Mouse (Mus musculus): Measurements from ENCODE around the gene Casp2.

The Casp2 gene

GRCm38 (mm10) chr6:42264626-42265312 lies at the start of gene Casp2:
Gene Casp2, plus strand, starts transcription at chr6:42264985.
- DNase-seq (ENCODE audit: low spot score in 2 of 2) = peak; percentile 98

- no peak for DNase-seq (ENCODE audit: low spot score in 2 of 2)
Observed at GRCm38 (mm10) chr6:42215028-42215427, 49.8 kb upstream of the Casp2 start, which contains the start of gene Tas2r144. Gene Tas2r144, plus strand, starts transcription at chr6:42215328.

DNA sequence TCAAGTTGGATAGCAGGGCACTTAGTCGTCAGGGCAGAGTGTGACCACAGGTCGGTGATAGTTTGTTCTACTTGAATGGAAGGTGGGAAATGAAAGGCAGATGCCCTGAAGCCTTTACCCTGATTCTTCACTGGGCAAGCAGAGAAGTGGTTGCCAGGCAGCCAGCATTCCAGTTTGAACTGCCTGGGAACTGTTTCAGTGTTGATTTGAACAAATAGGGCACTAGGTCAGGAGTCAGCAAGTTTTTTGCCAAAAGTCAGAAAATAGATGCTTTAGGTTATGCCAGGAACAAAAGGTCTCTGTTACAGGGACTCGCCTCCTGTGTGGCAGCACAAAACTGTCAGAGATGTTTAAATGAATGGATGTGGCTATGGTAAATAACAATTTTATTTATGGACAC lies 42.5 kb upstream of the Casp2 start:
- no peak for DNase-seq (ENCODE audit: low spot score in 2 of 2)

DNA sequence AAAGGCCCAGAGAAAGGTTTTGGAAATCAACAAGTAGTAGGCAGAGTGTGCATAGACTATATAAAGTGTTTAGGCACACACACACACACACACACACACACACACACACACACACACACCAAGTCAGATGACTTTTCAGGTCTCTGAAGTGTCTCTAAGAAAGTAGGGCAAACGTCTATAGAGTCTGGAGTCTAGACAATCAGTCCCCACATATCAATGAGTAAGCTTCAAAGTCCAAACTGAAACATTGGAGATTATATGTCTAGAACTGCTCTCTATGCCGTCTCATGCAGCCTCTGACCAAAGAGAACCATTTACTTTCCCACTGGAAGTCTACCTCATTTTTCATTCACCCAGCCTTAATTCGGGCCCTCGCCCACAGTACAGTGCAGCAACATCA lies 39.7 kb upstream of the Casp2 start:
- no peak for DNase-seq (ENCODE audit: low spot score in 2 of 2)

GRCm38 (mm10) chr6:42227240-42228101 lies 37.3 kb upstream of the Casp2 start:
- DNase-seq (ENCODE audit: low spot score in 2 of 2) = peak; percentile 42 to 76

- no peak for DNase-seq (ENCODE audit: low spot score in 2 of 2)
Observed at GRCm38 (mm10) chr6:42229610-42230009, 35.2 kb upstream of the Casp2 start.

- peak; percentile 36 to 74 for DNase-seq (ENCODE audit: low spot score in 2 of 2)
Observed at GRCm38 (mm10) chr6:42231191-42231590, 33.6 kb upstream of the Casp2 start.

- peak; percentile 36 to 69 for DNase-seq (ENCODE audit: low spot score in 2 of 2)
Observed at GRCm38 (mm10) chr6:42237276-42237805, 27.4 kb upstream of the Casp2 start.

DNA sequence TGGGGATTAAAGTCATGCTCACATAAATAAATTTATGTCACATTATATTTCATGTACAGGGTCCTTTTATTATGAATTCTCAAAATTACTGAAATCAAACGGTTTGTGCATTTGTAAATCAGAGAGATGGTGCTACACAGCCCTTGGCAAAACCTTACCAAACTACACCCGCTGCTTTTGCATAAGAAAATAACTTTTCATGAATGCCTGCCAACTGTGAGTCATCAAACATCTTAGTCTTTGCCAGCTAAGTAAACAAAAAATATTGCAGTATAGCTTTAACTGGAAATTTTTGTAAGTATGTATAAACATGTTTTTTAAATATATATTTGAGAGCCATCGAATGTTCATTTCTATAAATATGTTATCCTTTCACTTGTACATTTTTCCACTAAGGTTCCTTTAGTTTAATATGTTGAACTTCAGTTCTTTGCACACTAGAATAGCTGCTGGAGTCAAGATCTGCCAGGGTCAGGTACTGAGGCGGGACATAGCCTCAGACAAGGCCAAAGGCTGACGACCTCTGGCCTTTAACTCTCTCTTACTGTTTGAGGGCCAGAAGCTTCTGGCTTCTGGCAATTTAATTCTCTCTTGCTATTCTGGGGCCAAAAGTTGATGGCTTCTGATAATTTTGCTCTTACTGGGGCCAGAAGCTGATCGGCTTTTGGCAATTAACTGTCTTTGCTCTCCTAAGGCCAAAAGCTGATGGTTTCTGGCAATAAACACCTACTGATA lies 23.3 kb upstream of the Casp2 start:
- DNase-seq (ENCODE audit: low spot score in 2 of 2) = no peak

- DNase-seq (ENCODE audit: low spot score in 2 of 2) = peak; percentile 47 to 65
Observed at GRCm38 (mm10) chr6:42245711-42246353, 19.0 kb upstream of the Casp2 start, which contains the start of gene Gstk1. Gene Gstk1, plus strand, starts transcription at chr6:42245935.

DNA sequence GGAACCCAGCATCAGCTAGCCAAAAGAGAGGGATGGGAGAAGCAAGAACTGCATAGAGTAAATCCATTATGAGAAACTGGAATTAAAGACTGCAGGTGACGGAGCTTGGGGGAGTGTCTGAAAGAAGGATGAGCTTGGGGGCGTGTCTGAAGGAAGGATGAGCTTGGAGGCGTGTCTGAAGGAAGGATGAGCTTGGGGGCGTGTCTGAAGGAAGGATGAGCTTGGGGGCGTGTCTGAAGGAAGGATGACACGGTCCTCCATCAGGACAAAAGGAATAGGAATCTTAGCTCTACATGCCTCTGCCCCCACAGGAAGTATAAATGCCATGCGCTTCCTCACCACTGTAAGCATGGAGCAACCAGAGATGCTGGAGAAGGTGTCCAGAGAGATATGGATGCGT lies 17.6 kb upstream of the Casp2 start:
- no peak for DNase-seq (ENCODE audit: low spot score in 2 of 2)

- no peak for DNase-seq (ENCODE audit: low spot score in 2 of 2)
Observed at GRCm38 (mm10) chr6:42247981-42248380, 16.8 kb upstream of the Casp2 start.

- no peak for DNase-seq (ENCODE audit: low spot score in 2 of 2)
Observed at GRCm38 (mm10) chr6:42251791-42252190, 13.0 kb upstream of the Casp2 start.

GRCm38 (mm10) chr6:42253103-42253502 lies 11.7 kb upstream of the Casp2 start:
- no peak for DNase-seq (ENCODE audit: low spot score in 2 of 2)

DNA sequence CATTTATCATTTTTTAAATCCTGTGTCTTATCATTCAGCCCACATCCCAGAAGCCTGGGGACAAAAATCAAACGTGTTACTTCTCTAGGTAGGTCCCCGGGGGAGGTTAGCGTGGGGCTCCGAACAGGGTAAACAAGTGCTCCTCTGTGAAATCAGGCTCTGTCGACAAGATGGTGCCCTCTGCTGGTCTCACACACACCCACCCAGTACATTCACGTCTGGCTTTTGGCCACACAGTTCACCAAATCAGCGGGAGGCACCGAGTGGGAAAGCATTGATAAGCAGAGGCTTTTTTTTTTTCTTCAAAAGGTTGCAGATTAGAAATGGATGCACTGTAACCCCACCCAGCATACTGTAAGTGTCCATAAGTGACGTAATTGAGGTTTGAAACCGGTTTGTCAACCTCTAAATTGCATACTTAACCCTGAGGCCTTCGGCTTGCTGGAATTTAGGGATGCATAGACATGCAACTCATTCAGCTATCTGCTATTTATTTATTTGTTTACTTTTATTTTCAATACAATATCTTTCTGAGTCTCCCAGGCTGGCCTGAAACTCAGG lies 7.4 kb upstream of the Casp2 start:
- DNase-seq (ENCODE audit: low spot score in 2 of 2) = peak; percentile 44 to 51

- no peak for DNase-seq (ENCODE audit: low spot score in 2 of 2)
Observed at GRCm38 (mm10) chr6:42260430-42260829, 4.4 kb upstream of the Casp2 start.

GRCm38 (mm10) chr6:42261524-42262170 lies 3.1 kb upstream of the Casp2 start, which contains the start of gene Tmem139:
Gene Tmem139, plus strand, starts transcription at chr6:42261970.
- DNase-seq (ENCODE audit: low spot score in 2 of 2) = no peak

DNA sequence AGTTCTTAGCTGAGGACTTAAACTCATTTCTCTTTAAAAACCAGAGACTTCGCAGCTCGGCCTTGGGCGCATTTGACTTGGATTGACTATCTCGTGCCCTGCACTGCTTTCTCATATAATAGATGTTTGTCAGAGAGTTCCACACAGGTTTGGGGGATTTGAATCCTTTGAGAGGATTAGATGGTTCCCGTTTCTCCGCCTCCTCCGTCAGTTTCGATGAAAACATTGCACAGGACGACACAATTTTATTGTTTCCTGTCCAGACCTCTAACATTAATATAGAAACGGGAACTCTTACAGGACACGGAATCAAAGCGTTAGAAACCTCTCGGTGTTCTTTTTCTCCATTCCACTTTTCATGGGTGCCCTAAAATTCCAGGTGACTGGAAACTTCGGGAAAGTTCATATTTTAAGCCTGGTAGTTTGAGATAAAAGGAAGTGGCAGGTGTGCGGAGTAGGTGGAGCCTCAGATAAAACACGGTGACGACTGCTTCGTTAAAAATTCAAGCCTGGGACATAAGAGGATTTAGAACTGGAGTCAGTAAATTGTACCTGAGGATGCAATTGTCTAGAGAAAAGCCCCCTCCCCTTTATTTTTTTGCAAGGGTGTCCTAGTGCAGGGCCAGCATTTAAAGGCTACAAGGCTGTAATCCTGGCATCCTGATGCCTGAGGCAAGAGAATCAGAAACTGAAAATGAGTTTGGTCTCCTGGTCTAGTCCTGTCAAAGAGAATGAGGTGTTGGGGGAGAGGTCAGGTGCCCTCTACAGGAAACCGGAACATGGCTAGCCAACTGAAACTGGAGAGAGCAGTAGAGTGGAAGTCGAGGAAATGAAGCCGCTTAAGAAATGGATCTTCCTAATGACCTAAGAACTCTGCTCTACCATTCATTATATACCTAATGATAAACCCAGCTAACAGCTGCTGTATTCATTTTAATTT lies 876 bp downstream of the Casp2 start:
- DNase-seq (ENCODE audit: low spot score in 2 of 2) = no peak

GRCm38 (mm10) chr6:42270817-42271216 lies 6.0 kb downstream of the Casp2 start:
- DNase-seq (ENCODE audit: low spot score in 2 of 2) = no peak

Data from frontal cortex, postnatal 36 days (tissue).